Mouse (Mus musculus): ENCODE measurements around the gene Gnai3.

Gnai3 gene

DNA sequence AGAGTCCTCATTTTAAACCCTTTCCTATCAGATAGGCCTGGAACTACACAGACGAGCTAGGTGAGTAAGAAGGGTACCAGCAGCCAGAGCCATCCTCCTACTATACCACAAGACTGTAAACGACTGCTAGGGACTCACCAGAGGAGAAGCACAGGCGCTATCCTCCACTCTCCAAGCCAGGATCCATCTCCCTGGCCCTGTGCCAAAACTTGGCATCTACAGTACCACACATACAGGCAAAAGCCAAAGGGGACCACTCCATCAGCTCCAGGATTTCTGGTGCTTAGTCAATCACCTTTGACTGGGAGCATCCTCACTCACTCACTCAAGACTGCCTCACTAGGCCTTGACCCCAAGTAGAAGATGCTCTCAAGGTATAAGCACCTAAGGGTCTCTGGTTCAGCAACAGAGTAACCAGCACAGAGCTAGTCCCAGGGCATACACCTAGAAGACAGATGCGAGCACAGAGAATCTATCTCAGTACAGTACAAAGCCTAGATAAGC is 62.0 kb downstream of the Gnai3 start:
- no peak for DNase-seq (ENCODE audit: low read depth, low spot score)

DNA sequence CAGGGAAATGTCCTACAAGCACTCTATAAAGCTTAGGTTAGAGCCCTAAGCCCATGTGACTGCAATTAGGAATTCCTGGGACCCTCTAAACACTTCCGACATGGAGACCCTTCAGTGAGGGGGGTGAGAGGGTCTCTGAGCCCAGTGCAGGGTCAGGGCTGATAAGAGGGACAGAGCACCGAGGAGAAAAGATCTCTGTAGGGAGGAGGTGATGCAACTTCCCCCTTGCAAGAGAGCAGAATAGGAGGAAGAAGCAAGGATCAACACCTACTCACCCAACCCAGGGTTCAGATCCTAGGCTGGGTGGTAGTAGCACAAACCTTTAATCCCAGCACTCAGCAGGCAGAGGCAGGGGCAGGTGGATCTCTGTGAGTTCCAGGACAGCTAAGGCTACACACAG is 62.8 kb downstream of the Gnai3 start:
- DNase-seq (ENCODE audit: low read depth, low spot score), result no peak

DNA sequence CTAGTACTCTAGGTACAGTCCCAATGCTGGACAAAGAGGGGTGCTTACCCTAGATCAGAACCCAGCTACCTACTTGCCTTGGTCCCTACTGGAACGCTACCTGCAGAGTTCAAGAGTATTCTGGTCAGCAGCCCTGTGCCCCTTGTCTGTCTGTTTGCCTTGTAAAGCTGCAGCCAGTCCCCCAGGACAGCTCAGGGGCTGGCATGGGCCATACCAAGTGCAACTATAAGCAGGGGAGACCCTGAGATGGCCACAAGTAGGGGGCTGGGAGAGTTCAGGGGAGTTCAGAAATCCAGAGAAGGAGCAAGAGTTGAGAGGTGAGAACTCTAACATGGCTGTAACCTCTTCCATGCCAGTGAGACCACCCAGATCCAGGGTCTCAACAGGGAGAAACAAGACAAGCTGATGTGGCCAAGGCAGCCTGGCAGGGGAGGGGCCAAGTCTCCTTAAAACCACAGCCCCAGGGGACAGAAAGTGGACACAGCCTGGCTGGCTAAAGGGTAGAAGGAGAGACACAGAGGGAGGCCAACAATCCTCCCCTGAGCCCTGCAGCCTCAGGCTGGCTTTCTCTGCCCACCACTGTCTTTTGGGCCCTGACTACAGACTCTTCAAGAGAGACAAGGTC is 63.6 kb downstream of the Gnai3 start:
- no peak for DNase-seq (ENCODE audit: low read depth, low spot score)

DNA sequence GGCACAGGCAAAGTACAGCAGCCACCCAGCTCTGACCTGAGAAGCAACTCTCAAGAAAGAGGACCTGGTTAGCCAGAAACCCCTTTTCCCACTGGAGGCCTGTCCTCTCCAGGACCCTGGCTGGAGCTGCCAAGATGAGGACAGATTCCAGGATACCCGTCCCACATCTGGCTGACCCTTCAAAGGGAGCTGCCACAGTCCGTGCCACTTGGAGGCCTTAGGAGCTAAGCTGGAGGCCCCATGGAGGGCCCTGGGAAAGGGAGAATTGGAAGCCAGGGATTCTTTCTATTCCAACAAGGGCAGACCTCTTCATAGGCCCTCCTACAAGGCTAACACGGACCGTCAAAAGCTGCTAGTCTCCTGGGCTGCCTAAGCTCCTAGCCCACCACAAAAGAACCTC is 64.3 kb downstream of the Gnai3 start:
- no peak for DNase-seq (ENCODE audit: low read depth, low spot score)

DNA sequence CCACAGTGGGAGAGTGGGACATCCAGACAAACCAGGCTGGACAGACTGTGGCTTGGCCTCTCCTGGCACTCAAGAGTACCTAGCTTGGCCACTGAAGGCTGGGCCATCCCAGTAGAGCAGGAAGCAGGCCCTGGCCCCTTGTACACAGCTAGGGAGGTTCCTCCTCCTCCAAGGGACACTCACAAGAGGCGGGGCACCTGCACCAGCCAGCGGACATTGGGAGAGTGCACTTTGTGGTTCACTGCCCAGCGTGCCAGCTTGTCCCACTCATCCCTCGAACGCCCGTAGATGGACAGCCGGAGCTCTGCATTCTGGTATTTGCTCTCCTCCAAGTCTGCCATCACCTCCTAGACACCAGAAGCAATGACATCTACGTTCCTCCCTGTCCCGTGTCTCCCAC is 69.1 kb downstream of the Gnai3 start:
- no peak for DNase-seq (ENCODE audit: low read depth, low spot score)

DNA sequence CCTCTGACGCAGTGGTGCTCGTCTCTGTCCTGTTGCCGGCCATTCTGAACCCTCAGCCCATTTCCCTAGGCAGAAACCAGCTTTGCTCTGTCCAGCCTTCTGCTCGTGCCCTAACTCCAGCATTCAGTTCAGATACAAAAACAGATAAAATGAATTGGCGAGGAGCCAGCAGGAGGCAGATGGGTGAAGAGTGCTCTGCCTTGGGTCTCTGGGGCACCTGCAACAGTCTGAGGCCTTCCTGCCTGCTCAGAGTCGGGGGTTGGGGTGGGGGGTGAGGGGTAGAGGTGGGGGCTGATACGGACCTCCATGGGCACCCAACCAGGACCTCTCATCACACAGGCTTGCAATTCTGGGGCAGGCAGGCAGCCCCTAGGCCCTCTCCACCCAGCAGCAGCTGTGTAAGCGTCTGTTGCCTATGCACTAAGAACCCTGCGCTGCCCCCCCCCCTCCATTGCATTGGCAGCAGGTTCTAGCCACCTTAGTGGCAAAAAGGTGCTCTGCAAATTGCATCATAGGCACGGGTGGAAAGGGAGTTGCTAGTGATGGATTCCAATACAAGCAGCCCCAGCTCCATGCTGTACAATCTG is 72.9 kb downstream of the Gnai3 start:
- DNase-seq (ENCODE audit: low read depth, low spot score), result no peak

DNA sequence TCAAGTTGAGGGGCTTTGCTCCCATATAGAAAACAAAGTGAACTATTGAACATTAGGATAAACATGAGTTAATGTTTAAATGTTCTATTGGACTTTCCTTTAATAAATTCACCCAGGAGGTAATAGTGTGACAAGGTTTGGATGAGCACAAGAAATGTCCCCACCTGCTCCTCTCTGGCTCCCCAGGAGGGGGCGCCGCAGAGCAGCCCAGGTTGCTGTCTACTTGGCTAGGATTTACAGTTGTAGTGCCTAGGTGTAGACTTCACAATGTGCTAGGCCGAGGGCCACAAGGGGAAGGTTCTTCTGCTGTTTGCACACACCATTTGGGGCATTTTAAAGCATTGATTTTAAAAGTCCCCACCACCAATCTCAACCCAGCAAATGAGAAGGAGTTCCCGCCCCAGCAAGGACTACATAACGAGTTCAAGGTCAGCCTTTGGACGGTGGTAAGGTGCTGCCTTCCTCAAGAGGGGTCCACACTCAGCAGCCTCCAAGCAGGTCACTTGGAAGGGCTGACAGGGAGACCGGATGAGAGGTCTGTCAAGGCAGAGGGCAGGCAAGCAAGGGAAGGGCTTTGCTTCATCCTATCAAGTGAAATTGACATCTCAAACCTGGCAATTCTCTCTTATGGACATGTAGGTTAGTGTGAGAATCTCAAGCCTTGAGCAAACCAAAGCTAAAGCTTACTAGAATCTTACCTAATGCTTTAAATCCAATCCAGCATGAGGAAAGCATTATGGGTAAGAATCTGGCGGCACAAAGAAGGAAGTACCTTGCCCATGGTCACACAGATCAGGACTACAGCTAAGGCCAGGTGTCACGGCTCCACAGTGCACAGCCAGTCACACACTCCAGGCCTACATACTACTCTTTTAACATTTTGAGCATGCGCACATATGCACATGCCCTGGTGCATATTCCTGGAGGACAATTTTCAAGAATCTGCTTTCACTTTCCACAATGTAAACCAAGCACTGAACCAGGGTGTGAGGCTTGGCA is 75.4 kb downstream of the Gnai3 start:
- DNase-seq (ENCODE audit: low read depth, low spot score), result peak; percentile 84

DNA sequence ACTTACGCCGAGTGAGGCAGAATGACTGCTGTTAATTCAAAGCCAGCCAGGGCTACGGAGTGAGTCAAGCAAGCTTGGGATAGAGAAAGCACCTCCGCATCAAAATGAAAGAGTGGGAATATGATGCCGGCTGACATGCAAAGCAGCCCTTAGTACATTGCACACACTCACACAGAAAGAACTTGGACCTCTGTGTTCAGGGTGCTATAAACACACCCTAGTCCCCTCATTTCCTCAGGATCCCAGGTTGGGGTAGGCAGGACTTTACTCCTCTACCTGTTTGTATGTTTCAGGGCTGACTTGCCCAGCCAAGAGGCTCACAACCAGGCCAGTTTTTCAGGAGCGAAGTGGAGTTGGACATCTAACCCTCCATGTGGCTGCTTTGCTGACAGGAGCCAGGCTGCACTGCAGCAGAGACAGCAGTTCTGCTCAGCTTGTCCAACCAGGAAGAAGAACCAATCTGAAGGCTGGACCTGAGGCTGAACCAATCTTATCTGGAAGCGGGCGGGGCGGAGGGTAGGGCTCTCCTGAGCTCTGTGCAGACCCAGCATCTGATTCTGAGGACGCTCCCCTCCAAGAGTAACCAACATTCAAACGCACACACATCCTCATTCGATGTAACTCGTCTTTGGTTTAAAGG is 76.6 kb downstream of the Gnai3 start:
- DNase-seq (ENCODE audit: low read depth, low spot score), result no peak

DNA sequence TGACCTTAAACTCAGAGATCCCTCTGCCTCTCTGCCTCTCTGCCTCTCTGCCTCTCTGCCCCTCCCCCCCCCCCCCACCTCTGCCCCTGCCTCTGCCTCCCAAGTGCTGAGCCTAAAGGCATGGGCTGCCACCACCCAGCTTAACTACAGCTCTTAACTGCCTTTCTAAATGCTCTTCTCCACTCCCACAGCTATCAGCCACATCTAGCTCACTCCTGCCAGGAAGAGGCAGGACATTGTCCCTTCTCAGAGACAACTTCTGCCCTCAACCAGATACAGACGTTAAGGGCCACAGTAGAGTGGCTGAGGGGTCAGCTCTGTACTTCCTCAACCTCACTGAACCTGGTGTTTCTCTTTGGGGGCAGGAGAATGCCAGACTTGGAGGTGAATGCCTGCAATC is 77.1 kb downstream of the Gnai3 start:
- DNase-seq (ENCODE audit: low read depth, low spot score), result no peak

DNA sequence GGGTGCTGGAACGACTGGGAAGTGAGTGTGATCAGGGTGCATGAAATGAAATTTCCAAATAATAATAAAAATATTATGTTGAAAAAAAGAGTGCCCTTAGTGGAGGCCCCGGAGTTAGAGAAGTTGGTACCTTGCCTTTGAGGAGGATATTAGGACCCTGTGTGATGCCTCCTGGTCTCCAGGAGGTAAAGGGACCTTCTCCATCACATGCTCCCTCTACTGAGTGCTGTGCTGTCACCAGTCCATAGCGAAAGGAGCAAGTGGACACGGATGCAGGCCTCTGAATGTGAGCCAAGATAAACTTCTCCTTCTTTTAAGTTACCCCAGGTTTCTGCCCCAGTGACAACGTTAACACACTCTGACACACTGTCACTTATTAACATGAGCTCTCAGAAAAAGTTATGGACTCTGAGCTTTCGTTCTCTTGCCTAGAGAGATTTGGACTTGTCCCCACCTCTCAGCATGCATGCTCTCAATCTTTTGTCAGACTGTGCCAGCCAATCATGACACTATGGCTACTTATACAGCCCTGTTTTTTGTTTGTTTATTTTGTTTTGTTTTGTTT is 78.5 kb downstream of the Gnai3 start:
- no peak for DNase-seq (ENCODE audit: low read depth, low spot score)

DNA sequence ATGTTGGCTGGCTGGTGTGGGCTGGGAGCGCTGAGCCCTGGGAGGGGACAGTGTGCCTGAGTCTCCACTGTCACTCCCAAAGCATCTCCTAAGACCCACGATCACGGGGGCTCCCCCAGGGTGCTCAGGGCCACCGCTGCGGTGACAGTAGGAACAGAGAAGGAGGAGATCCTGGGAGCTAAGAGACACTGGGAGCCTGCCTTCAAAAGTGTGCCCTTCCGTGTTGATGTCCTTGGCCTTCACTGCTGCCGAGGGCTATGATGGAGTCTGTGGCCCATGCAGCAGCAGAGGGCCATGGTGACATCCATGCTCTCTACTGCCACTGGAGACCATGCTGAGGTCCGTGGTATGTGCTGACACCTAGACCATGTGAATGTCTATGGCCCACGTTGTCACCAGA is 80.4 kb downstream of the Gnai3 start:
- no peak for DNase-seq (ENCODE audit: low read depth, low spot score)

DNA sequence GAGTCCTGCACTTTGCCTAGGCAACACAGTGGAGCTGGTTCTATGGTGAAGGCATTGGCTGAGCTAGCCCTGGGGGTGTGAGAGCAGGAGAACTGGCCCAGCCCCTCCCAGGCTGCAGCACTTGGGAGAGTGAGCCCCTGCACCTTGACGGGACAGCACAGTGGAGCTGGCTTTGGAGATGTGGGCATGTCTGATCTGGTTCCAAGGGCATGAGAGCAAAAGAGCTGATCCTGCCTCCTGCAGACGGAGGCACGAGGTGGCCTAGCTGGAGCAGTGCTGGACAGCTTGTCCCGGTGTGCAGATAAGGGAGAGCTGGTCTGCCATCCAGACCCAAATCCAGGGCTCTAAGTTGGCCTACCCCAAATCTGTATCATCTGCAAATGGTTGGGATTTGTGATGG is 81.3 kb downstream of the Gnai3 start:
- DNase-seq (ENCODE audit: low read depth, low spot score), result no peak

DNA sequence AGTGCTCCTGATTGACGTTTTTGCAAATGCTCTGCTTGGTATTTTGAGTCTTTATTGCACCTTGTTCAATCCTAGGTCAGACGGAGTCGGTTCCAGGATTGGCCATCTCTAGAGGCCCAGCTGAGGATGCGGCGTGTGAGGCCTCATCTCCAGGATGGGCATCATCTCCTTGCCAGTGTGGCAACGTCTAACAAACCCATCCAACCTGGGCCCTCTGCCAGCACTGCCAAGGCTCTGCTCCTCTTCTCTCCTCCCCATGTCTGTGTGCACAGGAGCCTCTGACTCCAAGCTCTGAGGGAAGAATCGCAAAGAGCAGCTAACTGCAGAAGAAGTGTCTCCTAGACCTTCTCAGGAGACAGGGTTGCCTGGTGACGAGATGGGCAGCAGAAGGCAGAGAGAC is 83.3 kb downstream of the Gnai3 start:
- DNase-seq (ENCODE audit: low read depth, low spot score), result no peak

DNA sequence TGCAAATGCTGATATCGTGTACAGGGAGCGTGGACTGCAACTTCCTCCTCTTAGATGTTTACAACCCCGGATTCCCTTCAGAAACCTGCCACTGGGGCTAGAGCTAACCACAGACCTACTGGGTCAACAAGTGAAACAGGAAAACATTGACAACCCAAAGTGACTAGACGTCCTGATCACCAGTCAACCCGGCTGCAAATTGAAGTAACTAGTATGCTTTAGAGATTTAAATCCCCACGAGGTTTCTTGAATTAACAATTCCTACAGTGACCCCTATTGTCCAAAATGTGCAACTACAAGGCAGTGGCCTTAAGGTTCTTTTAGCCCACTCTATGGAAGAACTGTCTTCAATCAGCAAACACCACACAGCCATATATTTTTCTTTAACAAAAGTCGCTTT is 84.5 kb downstream of the Gnai3 start:
- DNase-seq (ENCODE audit: low read depth, low spot score), result peak; percentile 82
